Mouse (Mus musculus): ENCODE measurements around the gene Rel. TPM values are rescaled to one million over a fixed set of nuclear protein-coding genes. Genes with fewer than 3 reads are reported as not detected.

Gene Rel
- polyA plus RNA-seq, 1 experiment from 2014 or later: 1.3 TPM

- WGBS: 89% methylated on average over 7 of the region's 7 CpGs
- no peaks in the 10 kb centered on the region for H3K4me1 ChIP-seq
These were observed 29.4 kb downstream of the Rel start for GRCm38 (mm10) chr11:23741386-23741785.

GRCm38 (mm10) chr11:23740895-23741294 is 29.9 kb downstream of the Rel start:
- no peak overlapping the region for H3K9ac ChIP-seq
- H3K36me3 ChIP-seq: 0 out of 2 replicates have a peak, but pooled peaks cover 4% of the 10 kb centered on the region
- H3K4me3 ChIP-seq (replicated peaks): no peak overlapping the region
- no peaks in the 10 kb centered on the region for H3K4me1 ChIP-seq
- H3K27ac ChIP-seq: no peak overlapping the region
- H3K9me3 ChIP-seq: no peaks in the 10 kb centered on the region
- no peak for ATAC-seq (ENCODE audit: insufficient read depth, low FRiP score, low read depth)
- 72% methylated on average over 4 of the region's 4 CpGs for WGBS
- H3K27me3 ChIP-seq (replicated peaks): no peaks in the 10 kb centered on the region
- no peak overlapping the region for H3K4me2 ChIP-seq

More at GRCm38 (mm10) chr11:23741386-23741785, 29.4 kb downstream of the Rel start:
- Histone ChIP-seq H3K4me2 (no peak overlapping the region), H3K36me3 (0 out of 2 replicates have a peak, but pooled peaks cover 4% of the 10 kb centered on the region), H3K4me3 (replicated peaks) (no peak overlapping the region), H3K9me3 (no peaks in the 10 kb centered on the region), H3K27ac (no peak overlapping the region), H3K9ac (no peak overlapping the region), H3K27me3 (replicated peaks) (no peaks in the 10 kb centered on the region)
- no peak for ATAC-seq (ENCODE audit: insufficient read depth, low FRiP score, low read depth)

GRCm38 (mm10) chr11:23735820-23736470 is 34.8 kb downstream of the Rel start:
- ATAC-seq (ENCODE audit: insufficient read depth, low FRiP score, low read depth): no peak
- Histone ChIP-seq H3K4me2 (no peak overlapping the region), H3K9ac (no peak overlapping the region), H3K4me3 (replicated peaks) (no peak overlapping the region), H3K4me1 (no peaks in the 10 kb centered on the region), H3K36me3 (no peaks in the 10 kb centered on the region), H3K27me3 (replicated peaks) (no peaks in the 10 kb centered on the region), H3K27ac (no peak overlapping the region), H3K9me3 (no peaks in the 10 kb centered on the region)

DNA sequence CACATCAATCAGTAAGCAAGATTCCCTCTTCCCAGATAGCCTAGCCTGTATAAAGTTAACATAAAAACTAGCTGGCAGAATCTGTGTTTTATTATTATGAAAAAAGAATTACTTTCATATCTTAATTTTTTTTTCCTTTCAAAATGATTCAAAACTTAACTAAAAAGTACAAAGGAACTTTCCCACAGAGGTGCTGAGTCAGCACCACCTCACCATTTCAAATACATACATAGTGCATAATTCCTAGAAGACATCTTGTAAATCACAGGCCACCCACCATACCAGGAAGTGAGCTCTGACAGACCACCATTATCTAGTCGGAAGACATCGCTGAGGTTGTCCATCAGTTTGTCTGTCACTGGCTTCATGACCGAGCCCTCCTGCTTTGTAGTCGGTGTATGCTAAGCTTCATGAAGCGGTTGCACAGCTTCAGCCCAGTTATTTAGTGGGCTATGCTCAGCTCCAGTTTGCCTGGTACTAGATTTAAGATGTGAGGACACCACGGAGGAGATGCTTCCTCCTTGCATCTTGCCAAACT is 36.0 kb downstream of the Rel start:
- no peak for ATAC-seq (ENCODE audit: insufficient read depth, low FRiP score, low read depth)
- 88% methylated on average over 6 of the region's 6 CpGs for WGBS

DNA sequence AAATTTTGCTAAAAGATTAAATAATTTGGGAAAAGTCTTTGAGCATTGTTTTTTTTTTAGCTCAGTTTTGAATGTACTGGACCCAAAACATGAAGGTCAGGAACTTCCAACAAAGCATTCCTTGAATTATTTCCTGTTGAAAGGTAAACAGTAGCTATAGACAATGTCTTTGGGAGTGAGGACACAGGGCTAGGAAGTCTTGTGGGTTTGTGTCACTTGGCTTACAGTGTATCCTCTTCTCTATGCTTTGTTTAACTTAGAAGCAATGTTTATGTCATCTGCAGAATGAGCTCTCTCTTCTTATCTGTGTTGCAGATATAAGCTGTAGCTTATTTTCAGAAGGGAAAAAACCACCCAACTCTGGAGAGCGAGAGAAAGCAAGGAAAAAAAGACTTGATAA is 37.9 kb downstream of the Rel start:
- Histone ChIP-seq H3K36me3 (no peaks in the 10 kb centered on the region; the same call in 1 of the 2 replicates), H3K4me2 (no peak overlapping the region), H3K27ac (no peak overlapping the region), H3K4me3 (replicated peaks) (no peak overlapping the region), H3K27me3 (replicated peaks) (no peaks in the 10 kb centered on the region), H3K9me3 (no peaks in the 10 kb centered on the region), H3K4me1 (no peaks in the 10 kb centered on the region), H3K9ac (no peak overlapping the region)
- WGBS: 56% methylated on average over 1 of the region's 1 CpGs
- ATAC-seq (ENCODE audit: insufficient read depth, low FRiP score, low read depth): no peak

More for the DNA sequence above, 36.0 kb downstream of the Rel start:
- Histone ChIP-seq H3K4me2 (no peak overlapping the region), H3K27me3 (replicated peaks) (no peaks in the 10 kb centered on the region), H3K36me3 (no peaks in the 10 kb centered on the region), H3K4me1 (no peaks in the 10 kb centered on the region), H3K9ac (no peak overlapping the region), H3K4me3 (replicated peaks) (no peak overlapping the region), H3K27ac (no peak overlapping the region), H3K9me3 (no peaks in the 10 kb centered on the region)

DNA sequence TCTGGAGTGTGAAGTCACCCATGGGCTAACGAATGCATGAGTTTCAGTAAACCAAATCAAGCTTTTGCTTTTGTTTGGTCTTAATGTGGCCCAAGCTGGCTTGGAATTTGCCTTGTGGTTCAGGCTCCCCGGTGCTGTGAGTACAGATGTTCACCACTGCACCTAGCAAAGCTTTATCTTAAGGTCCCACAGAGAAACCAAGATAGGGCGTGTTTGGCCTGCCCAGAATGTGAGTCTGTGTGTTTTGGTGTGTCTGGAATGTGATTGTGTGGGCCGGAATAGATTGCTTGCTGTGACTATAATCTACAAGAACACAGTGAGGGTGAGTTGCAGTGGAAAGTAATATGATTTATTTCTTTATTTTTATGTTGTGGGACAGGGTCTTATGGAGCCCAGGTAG is 40.6 kb downstream of the Rel start:
- Histone ChIP-seq H3K4me3 (replicated peaks) (no peak overlapping the region), H3K27me3 (replicated peaks) (no peaks in the 10 kb centered on the region), H3K36me3 (peaks cover 3% of the 10 kb centered on the region), H3K4me2 (no peak overlapping the region), H3K4me1 (no peaks in the 10 kb centered on the region), H3K9me3 (no peaks in the 10 kb centered on the region), H3K27ac (no peak overlapping the region), H3K9ac (no peak overlapping the region)
- ATAC-seq (ENCODE audit: insufficient read depth, low FRiP score, low read depth): peak; percentile 82
- WGBS: 69% methylated on average over 4 of the region's 4 CpGs

- Histone ChIP-seq H3K27ac (no peak overlapping the region), H3K9ac (no peak overlapping the region), H3K9me3 (no peaks in the 10 kb centered on the region), H3K4me3 (replicated peaks) (no peak overlapping the region), H3K4me1 (no peaks in the 10 kb centered on the region), H3K36me3 (peaks cover 3% of the 10 kb centered on the region), H3K27me3 (replicated peaks) (no peaks in the 10 kb centered on the region), H3K4me2 (no peak overlapping the region)
- 91% methylated on average over 2 of the region's 2 CpGs for WGBS
- no peak for ATAC-seq (ENCODE audit: insufficient read depth, low FRiP score, low read depth)
These were observed 42.6 kb downstream of the Rel start for GRCm38 (mm10) chr11:23728186-23728585.

- H3K9me3 ChIP-seq: no peaks in the 10 kb centered on the region
- ATAC-seq (ENCODE audit: insufficient read depth, low FRiP score, low read depth): no peak
- WGBS: 83% methylated on average over 2 of the region's 2 CpGs
- no peak overlapping the region for H3K4me2 ChIP-seq
- peaks cover 3% of the 10 kb centered on the region for H3K36me3 ChIP-seq
- no peaks in the 10 kb centered on the region for H3K27me3 ChIP-seq (replicated peaks)
- H3K9ac ChIP-seq: no peak overlapping the region
- no peak overlapping the region for H3K4me3 ChIP-seq (replicated peaks)
- no peak overlapping the region; the same call in 1 of the 2 replicates for H3K27ac ChIP-seq
- no peaks in the 10 kb centered on the region for H3K4me1 ChIP-seq
These were observed 44.3 kb downstream of the Rel start for GRCm38 (mm10) chr11:23726441-23726840.

DNA sequence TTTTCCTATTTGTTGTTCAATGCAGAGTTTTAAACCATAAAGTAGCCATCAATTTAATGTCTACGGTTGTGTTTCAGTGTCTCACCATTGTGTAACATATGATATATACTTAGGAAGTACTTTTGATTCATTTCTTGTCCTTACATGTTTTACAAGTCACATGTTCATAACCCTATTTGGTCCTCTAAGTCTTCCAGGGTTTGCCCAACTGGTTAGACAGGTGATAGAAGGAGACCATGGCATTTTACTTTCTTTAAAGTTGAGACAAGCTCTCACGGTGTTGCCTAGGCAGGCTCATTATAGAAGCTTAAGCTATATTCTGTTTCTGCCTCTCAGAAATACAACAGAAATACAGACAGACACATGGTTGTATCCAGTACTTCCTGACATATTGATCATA is 44.9 kb downstream of the Rel start:
- Histone ChIP-seq H3K4me3 (replicated peaks) (no peak overlapping the region), H3K9me3 (no peaks in the 10 kb centered on the region), H3K4me1 (no peaks in the 10 kb centered on the region), H3K36me3 (peaks cover 3% of the 10 kb centered on the region), H3K27me3 (replicated peaks) (no peaks in the 10 kb centered on the region), H3K9ac (no peak overlapping the region), H3K4me2 (no peak overlapping the region), H3K27ac (no peak overlapping the region; the same call in 1 of the 2 replicates)
- no peak; the same call in 1 of the 2 replicates for ATAC-seq (ENCODE audit: insufficient read depth, low FRiP score, low read depth)
- WGBS: 88% methylated on average over 2 of the region's 2 CpGs

- Histone ChIP-seq H3K9me3 (no peaks in the 10 kb centered on the region), H3K4me2 (no peak overlapping the region), H3K27ac (no peak overlapping the region), H3K4me1 (no peaks in the 10 kb centered on the region), H3K4me3 (replicated peaks) (no peak overlapping the region), H3K36me3 (peaks cover 7% of the 10 kb centered on the region), H3K27me3 (replicated peaks) (no peaks in the 10 kb centered on the region), H3K9ac (no peak overlapping the region)
- ATAC-seq (ENCODE audit: insufficient read depth, low FRiP score, low read depth): 0 out of 2 replicates have a peak, but pooled peaks have one; percentile 35
- WGBS: 50% methylated on average over 2 of the region's 2 CpGs
These were observed 48.4 kb downstream of the Rel start for GRCm38 (mm10) chr11:23722326-23722725.

- no peaks in the 10 kb centered on the region for H3K4me1 ChIP-seq
- peaks cover 7% of the 10 kb centered on the region for H3K36me3 ChIP-seq
- no peak; the same call in 1 of the 2 replicates for ATAC-seq (ENCODE audit: insufficient read depth, low FRiP score, low read depth)
- H3K4me3 ChIP-seq (replicated peaks): no peak overlapping the region
- H3K9ac ChIP-seq: no peak overlapping the region
- H3K9me3 ChIP-seq: no peaks in the 10 kb centered on the region
- no peak overlapping the region for H3K27ac ChIP-seq
- 75% methylated on average over 3 of the region's 3 CpGs for WGBS
- H3K4me2 ChIP-seq: no peak overlapping the region
- H3K27me3 ChIP-seq (replicated peaks): no peaks in the 10 kb centered on the region
These were observed 50.9 kb downstream of the Rel start for GRCm38 (mm10) chr11:23719825-23720224.

GRCm38 (mm10) chr11:23718856-23719255 is 51.9 kb downstream of the Rel start:
- no peak overlapping the region for H3K4me3 ChIP-seq (replicated peaks)
- no peaks in the 10 kb centered on the region for H3K27me3 ChIP-seq (replicated peaks)
- WGBS: 91% methylated on average over 2 of the region's 2 CpGs
- no peak overlapping the region for H3K4me2 ChIP-seq
- no peak for ATAC-seq (ENCODE audit: insufficient read depth, low FRiP score, low read depth)
- H3K27ac ChIP-seq: no peak overlapping the region
- H3K9me3 ChIP-seq: no peaks in the 10 kb centered on the region
- H3K9ac ChIP-seq: no peak overlapping the region
- no peaks in the 10 kb centered on the region for H3K4me1 ChIP-seq
- peaks cover 7% of the 10 kb centered on the region for H3K36me3 ChIP-seq

All from stomach, embryonic 15.5 days (tissue).